Mouse (Mus musculus) 3134 (cell line): ENCODE data around the gene Tmem268.

Experiments used
- DNase-seq: peaks from one replicate; pipeline ENCODE4 v3.0.0-alpha.2; 2011; ENCODE audit warnings: low spot score; ENCODE audit not compliant: insufficient read length; ENCODE audit errors: extremely low read depth

The Tmem268 gene

GRCm38 (mm10) chr4:63595259-63595658 lies 36.7 kb downstream of the Tmem268 start:
- DNase-seq = no peak

GRCm38 (mm10) chr4:63596010-63596409 lies 37.4 kb downstream of the Tmem268 start:
- DNase-seq = no peak

- DNase-seq = no peak
These were observed 42.2 kb downstream of the Tmem268 start for GRCm38 (mm10) chr4:63600786-63601185.

- no peak for DNase-seq
These were observed 42.7 kb downstream of the Tmem268 start for GRCm38 (mm10) chr4:63601263-63601662.

- no peak for DNase-seq
These were observed 46.4 kb downstream of the Tmem268 start, which contains the start of gene Gm11213 for GRCm38 (mm10) chr4:63604945-63605344. TSS of gene Gm11213 (minus strand) at chr4:63605261.

- no peak for DNase-seq
These were observed 47.0 kb downstream of the Tmem268 start for GRCm38 (mm10) chr4:63605545-63605944.

GRCm38 (mm10) chr4:63605968-63606367 lies 47.4 kb downstream of the Tmem268 start:
- no peak for DNase-seq

GRCm38 (mm10) chr4:63608391-63608790 lies 49.8 kb downstream of the Tmem268 start:
- DNase-seq = no peak

- DNase-seq = no peak
These were observed 63.3 kb downstream of the Tmem268 start for GRCm38 (mm10) chr4:63621861-63622260.

GRCm38 (mm10) chr4:63622378-63622835 lies 63.8 kb downstream of the Tmem268 start, which contains the start of gene Tex48:
TSS of gene Tex48 (minus strand) at chr4:63622428.
- DNase-seq = no peak

- DNase-seq = no peak
These were observed 67.0 kb downstream of the Tmem268 start for GRCm38 (mm10) chr4:63625563-63626080.

GRCm38 (mm10) chr4:63627111-63627510 lies 68.5 kb downstream of the Tmem268 start:
- no peak for DNase-seq

- no peak for DNase-seq
These were observed 74.6 kb downstream of the Tmem268 start for GRCm38 (mm10) chr4:63633181-63633580.
